Mouse (Mus musculus) liver, embryonic 13.5 days (tissue): ENCODE data around the gene Dcaf8. TPM values are rescaled to one million over a fixed set of nuclear protein-coding genes. Genes with fewer than 3 reads are reported as not detected.
"Not testable (repeated sequence)": the region's sequence is repeated elsewhere in the genome, so short reads cannot be mapped to it uniquely, and the experiment has no call there.

Source experiments
- ATAC-seq: fragments of 200-750 bp; cut with Nextera tagmentation; 2 replicates; pipeline ENCODE4 v1.8.0; 2017; ENCODE audit warnings: low read depth, mild to moderate bottlenecking, moderate number of reproducible peaks, moderate library complexity
- DNase-seq: peaks from one replicate; pipeline ENCODE4 v3.0.0; 2022
- H3K27ac ChIP-seq: fragments of 300-500 bp; sonication (generic); 2 replicates; pipeline ENCODE4 v1.5.1; 2015; ENCODE audit warnings: moderate library complexity, mild to moderate bottlenecking, inconsistent platforms
- H3K27me3 ChIP-seq: fragments of 300-500 bp; sonication (generic); 2 replicates; pipeline ENCODE4 v1.6.1; 2015; ENCODE audit warnings: mild to moderate bottlenecking, inconsistent platforms
- H3K36me3 ChIP-seq: fragments of 300-500 bp; sonication (generic); 2 replicates; pipeline ENCODE4 v1.6.1; 2015; ENCODE audit warnings: mild to moderate bottlenecking, inconsistent platforms
- H3K4me1 ChIP-seq: fragments of 300-500 bp; sonication (generic); replicated peaks from 2 replicates; pipeline ENCODE4 v1.6.1; 2015; ENCODE audit warnings: inconsistent platforms
- H3K4me2 ChIP-seq: fragments of 300-500 bp; sonication (generic); 2 replicates; pipeline ENCODE4 v1.6.1; 2015; ENCODE audit warnings: inconsistent platforms, mild to moderate bottlenecking, moderate library complexity
- H3K4me3 ChIP-seq: fragments of 300-500 bp; sonication (generic); replicated peaks from 2 replicates; pipeline ENCODE4 v1.5.1; 2015; ENCODE audit warnings: mild to moderate bottlenecking, inconsistent platforms
- H3K9ac ChIP-seq: fragments of 300-500 bp; sonication (generic); 2 replicates; pipeline ENCODE4 v1.6.1; 2015; ENCODE audit warnings: mild to moderate bottlenecking, inconsistent platforms
- H3K9me3 ChIP-seq: fragments of 300-500 bp; sonication (generic); replicated peaks from 2 replicates; pipeline ENCODE4 v1.6.1; 2016; ENCODE audit warnings: inconsistent platforms
- WGBS: fragments of 180-500 bp; shearing (Covaris S2); methylation state at CpG from one replicate; pipeline ENCODE4 v1.1.7; 2015; ENCODE audit not compliant: insufficient replicate concordance; 5-methylcytosine and 5-hydroxymethylcytosine counted together
- polyA plus RNA-seq: library from polyadenylated mRNA; unstranded; fragments of >200 nt; fragmentation: Nextera tagmentation; extraction: Ambion mirVana; gene quantifications from 2 replicates; pipeline ENCODE4 v1.2.1, GENCODE M21; 2015

The Dcaf8 gene
- polyA plus RNA-seq, 1 experiment from 2014 or later = 58.1 TPM

DNA sequence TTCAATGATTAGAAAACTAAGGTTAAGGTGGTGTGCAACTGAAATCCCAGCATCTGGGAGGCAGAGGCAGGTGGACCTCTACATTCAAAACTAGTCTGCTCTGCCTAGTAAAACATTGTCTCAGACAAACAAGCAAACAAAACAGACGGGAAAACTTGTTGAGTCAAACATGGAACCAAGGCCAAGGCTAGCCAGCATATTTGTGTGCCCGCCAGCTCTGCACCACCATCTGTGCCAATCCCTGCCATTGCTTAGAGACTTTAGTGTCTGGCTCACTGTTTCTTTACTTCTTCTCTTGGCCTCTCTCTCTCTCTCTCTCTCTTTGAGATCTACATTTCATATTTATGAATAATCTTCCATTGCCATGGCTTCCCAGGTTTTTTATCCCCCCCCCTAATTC lies 80.3 kb downstream of the Dcaf8 start:
- no peaks in the 10 kb centered on the region; the same call in 1 of the 2 replicates for H3K27me3 ChIP-seq
- DNase-seq (no peak), ATAC-seq (no peak)
- no peak overlapping the region for H3K4me2 ChIP-seq
- H3K27ac ChIP-seq = no peak overlapping the region
- 49% methylated on average over 2 of the region's 2 CpGs for WGBS
- H3K9ac ChIP-seq = no peak overlapping the region
- no peaks in the 10 kb centered on the region for H3K9me3 ChIP-seq
- H3K4me3 ChIP-seq = no peak overlapping the region
- H3K4me1 ChIP-seq = no peaks in the 10 kb centered on the region
- H3K36me3 ChIP-seq = no peaks in the 10 kb centered on the region

DNA sequence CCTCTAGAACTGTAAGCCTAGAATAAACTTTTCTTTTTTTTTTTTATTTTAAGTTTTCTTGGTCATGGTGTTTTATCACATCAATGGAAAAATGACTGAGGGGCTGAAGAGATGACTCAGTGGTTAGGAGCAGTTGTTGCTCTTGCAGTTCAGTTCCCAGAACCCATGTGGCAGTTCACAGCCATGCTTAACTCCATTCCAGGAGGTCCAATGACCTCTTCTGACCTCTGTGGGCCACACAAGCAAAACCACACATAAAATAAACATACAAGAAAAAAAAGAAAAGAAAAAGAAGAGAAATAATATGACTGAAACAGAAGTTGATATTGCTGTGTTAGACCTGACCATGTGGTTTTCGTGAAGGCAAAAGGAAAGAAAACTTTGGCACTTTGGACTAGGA lies 81.3 kb downstream of the Dcaf8 start:
- no peak overlapping the region for H3K9ac ChIP-seq
- H3K9me3 ChIP-seq = no peaks in the 10 kb centered on the region
- H3K4me3 ChIP-seq = no peak overlapping the region
- H3K27ac ChIP-seq = no peak overlapping the region
- H3K4me1 ChIP-seq = no peaks in the 10 kb centered on the region
- DNase-seq = no peak
- H3K36me3 ChIP-seq = no peaks in the 10 kb centered on the region
- WGBS = 74% methylated on average over 1 of the region's 1 CpGs
- no peaks in the 10 kb centered on the region; the same call in 1 of the 2 replicates for H3K27me3 ChIP-seq
- H3K4me2 ChIP-seq = no peak overlapping the region
- no peak for ATAC-seq

DNA sequence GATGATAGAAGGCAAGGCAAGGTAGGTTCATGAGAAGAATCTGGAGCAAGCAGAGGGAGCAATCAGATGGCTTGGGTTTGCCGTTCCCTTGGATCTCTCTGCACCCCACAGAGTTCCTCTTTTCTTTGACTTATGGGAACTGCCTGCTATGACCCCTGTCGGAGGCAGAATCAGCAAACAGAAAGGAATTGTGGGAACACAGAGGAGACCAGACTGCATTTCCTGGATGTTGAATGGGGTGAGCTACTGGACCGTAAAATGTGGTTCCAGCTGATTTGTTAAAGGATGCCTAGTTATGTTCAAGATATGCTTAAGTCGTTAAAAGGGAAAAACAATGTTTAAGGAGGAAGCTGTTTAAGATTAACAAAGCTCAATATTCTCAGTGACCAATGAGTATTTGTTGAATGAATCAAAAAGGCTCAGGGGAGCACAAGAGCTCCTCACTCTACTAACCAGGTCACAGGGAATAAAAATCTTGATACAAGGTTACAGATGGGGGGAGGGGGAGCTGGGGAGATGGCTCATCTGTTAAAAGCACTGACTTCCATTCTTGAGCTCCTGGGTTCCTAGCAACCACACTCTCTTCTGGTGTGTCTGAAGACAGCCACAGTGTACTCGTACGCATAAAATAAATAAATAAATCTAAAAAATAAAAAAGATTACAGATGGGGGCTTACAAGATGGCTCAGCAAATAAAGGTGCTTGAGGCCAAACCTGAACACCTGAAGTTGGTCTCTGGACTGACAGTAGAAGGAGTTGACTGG lies 93.2 kb downstream of the Dcaf8 start:
- Histone ChIP-seq H3K9ac (no peak overlapping the region), H3K4me1 (peaks cover 3% of the 10 kb centered on the region), H3K9me3 (no peaks in the 10 kb centered on the region), H3K4me3 (no peak overlapping the region), H3K27ac (no peak overlapping the region), H3K4me2 (no peak overlapping the region), H3K27me3 (peaks cover 36% of the 10 kb centered on the region), H3K36me3 (no peaks in the 10 kb centered on the region)
- ATAC-seq = no peak
- no peak for DNase-seq
- WGBS = 26% methylated on average over 6 of the region's 6 CpGs

DNA sequence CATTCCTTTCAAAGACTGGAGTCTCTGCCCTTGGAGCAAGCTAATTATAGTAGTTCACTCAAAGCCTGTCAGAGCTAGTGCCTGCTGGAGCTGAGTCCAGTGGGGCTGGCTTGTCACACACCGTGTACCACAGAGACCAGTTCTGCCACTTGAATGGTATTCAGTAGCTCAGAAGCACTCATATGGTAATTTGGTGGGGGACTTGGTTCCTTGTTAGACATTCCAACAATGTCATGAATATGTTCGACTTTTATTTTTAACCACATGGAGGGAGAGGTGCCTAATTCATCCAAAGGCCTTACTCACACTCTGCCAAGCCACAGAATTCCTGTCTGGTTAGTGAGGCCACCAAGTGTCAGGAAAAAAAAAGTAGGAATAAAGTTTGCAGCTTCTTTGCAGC lies 94.5 kb downstream of the Dcaf8 start:
- H3K4me1 ChIP-seq = peaks cover 3% of the 10 kb centered on the region
- no peaks in the 10 kb centered on the region for H3K9me3 ChIP-seq
- no peaks in the 10 kb centered on the region for H3K36me3 ChIP-seq
- peaks cover 46% of the 10 kb centered on the region for H3K27me3 ChIP-seq
- ATAC-seq (no peak), DNase-seq (no peak)
- no peak overlapping the region for H3K27ac ChIP-seq
- no peak overlapping the region for H3K9ac ChIP-seq
- no peak overlapping the region for H3K4me2 ChIP-seq
- H3K4me3 ChIP-seq = no peak overlapping the region
- 50% methylated on average over 2 of the region's 2 CpGs for WGBS

DNA sequence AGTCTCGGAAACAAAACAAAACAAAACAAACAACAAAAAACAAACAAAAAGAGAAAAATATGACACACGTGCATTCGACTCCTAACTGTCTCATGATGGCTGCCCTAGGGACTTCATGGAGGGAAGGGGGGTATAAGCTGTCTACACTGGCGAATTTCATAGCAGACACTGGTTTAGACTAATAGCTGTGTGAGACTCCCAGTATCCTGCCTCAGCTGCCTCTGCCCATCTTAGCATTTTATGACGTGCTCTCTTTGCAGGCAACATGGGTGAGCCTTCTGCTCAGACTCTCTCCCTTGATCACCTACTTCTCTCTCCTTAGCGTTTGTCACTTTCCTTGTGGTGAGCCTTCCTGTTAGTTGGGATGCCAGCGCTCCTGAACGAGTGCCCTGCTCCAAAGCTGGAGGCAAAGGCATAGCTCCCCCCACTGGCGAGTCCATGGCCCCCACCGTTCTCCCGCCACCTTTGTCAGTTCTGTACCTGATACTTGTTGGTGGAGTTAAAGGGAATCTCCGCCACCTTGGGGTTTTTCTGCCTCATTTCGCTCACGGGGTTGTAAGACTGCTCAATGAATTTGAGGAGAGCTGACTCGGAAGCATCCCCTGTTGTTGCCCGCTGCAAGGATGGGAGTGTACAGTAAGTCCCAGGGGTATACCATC lies 95.8 kb downstream of the Dcaf8 start:
- ATAC-seq (no peak), DNase-seq (no peak)
- H3K4me2 ChIP-seq = peak overlapping the region; percentile 25; the same call in 1 of the 2 replicates
- no peak overlapping the region for H3K9ac ChIP-seq
- H3K9me3 ChIP-seq = no peaks in the 10 kb centered on the region
- peaks cover 47% of the 10 kb centered on the region for H3K27me3 ChIP-seq
- no peak overlapping the region for H3K4me3 ChIP-seq
- peaks cover 3% of the 10 kb centered on the region for H3K4me1 ChIP-seq
- H3K27ac ChIP-seq = no peak overlapping the region
- no peaks in the 10 kb centered on the region for H3K36me3 ChIP-seq
- WGBS = 24% methylated on average over 16 of the region's 16 CpGs

DNA sequence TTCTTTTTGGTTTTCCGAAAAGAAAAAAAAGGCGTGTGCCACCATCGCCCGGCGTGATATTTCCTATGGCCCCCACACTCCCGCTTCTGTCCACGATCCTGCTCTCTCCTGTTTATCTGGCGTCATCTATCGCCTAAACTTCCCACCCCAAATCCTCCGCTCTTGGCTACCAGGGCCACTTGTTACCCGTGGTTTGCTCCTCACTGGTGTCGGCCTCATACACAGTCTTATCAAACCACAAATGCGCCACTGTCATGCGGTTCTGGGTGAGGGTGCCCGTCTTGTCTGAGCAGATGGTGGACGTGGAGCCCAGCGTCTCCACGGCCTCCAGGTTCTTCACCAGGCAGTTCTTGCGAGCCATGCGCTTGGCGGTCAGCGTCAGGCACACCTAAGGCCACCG lies 96.8 kb downstream of the Dcaf8 start:
- not testable (repeated sequence) for ATAC-seq, H3K9me3 ChIP-seq, H3K9ac ChIP-seq, H3K4me1 ChIP-seq, H3K27ac ChIP-seq, H3K36me3 ChIP-seq, DNase-seq
- H3K4me2 ChIP-seq = peak overlapping the region; percentile 25
- WGBS = 25% methylated on average over 23 of the region's 23 CpGs
- H3K27me3 ChIP-seq = peaks cover 47% of the 10 kb centered on the region
- H3K4me3 ChIP-seq = peak overlapping the region; percentile 11; the same call in 1 of the 2 replicates

Other genes starting within 250 kb of the Dcaf8 start
- 0.40 and 0.72 TPM in 2 replicates for gene Slamf6, start 230.6 kb upstream of the Dcaf8 start, polyA plus RNA-seq
- 0.89 and 1.4 TPM in 2 replicates for gene Vangl2, start 119.6 kb upstream of the Dcaf8 start, polyA plus RNA-seq
- not detected in 2 replicates for gene Nhlh1, start 90.5 kb upstream of the Dcaf8 start, polyA plus RNA-seq
- 64.4 and 80.4 TPM in 2 replicates for gene Copa, start 65.6 kb upstream of the Dcaf8 start, polyA plus RNA-seq
- gene Ncstn, start 65.3 kb upstream of the Dcaf8 start, polyA plus RNA-seq = 33.6 and 38.6 TPM in 2 replicates
- gene Pex19, start 21.3 kb upstream of the Dcaf8 start, polyA plus RNA-seq = 39.9 and 48.2 TPM in 2 replicates
- gene Pea15a, start 58.7 kb downstream of the Dcaf8 start, polyA plus RNA-seq = 20.9 and 22.2 TPM in 2 replicates
- gene Casq1, start 71.8 kb downstream of the Dcaf8 start, polyA plus RNA-seq = 0.29 and 0.55 TPM in 2 replicates
- 0.03 TPM in 1 of 2 replicates, not detected in the other for gene Atp1a4, start 110.3 kb downstream of the Dcaf8 start, polyA plus RNA-seq
- gene Igsf8, start 113.6 kb downstream of the Dcaf8 start, polyA plus RNA-seq = 15.4 and 16.8 TPM in 2 replicates
- 0.25 and 0.32 TPM in 2 replicates for gene Atp1a2, start 150.0 kb downstream of the Dcaf8 start, polyA plus RNA-seq
- 0.05 TPM in 1 of 2 replicates, not detected in the other for gene Kcnj9, start 181.2 kb downstream of the Dcaf8 start, polyA plus RNA-seq
- gene Kcnj10, start 193.1 kb downstream of the Dcaf8 start, polyA plus RNA-seq = 0.03 and 0.07 TPM in 2 replicates
- gene Pigm, start 228.5 kb downstream of the Dcaf8 start, polyA plus RNA-seq = 2.4 and 2.7 TPM in 2 replicates